Mouse (Mus musculus) hindbrain, embryonic 11.5 days (tissue): ENCODE data around the gene Mecom. TPM values are rescaled to one million over a fixed set of nuclear protein-coding genes. Genes with fewer than 3 reads are reported as not detected.
"Not testable (repeated sequence)": the region's sequence is repeated elsewhere in the genome, so short reads cannot be mapped to it uniquely, and the experiment has no call there.

Experiments used
- ATAC-seq: fragments of 200-750 bp; cut with Nextera tagmentation; 2 replicates; pipeline ENCODE4 v1.8.0; 2017; ENCODE audit warnings: mild to moderate bottlenecking, moderate TSS enrichment, moderate library complexity; ENCODE audit not compliant: low FRiP score
- DNase-seq: peaks from one replicate; pipeline ENCODE4 v3.0.0-alpha.2; 2015; ENCODE audit warnings: low spot score
- H3K27ac ChIP-seq: fragments of 300-500 bp; sonication (generic); 2 replicates; pipeline ENCODE4 v1.5.1; 2014; ENCODE audit warnings: mild to moderate bottlenecking, low read depth, low read length
- H3K27me3 ChIP-seq: fragments of 300-500 bp; sonication (generic); 2 replicates; pipeline ENCODE4 v1.6.1; 2014; ENCODE audit warnings: mild to moderate bottlenecking, low read length, moderate library complexity, mixed read lengths; ENCODE audit not compliant: control insufficient read depth, insufficient read depth
- H3K36me3 ChIP-seq: fragments of 300-500 bp; sonication (generic); 2 replicates; pipeline ENCODE4 v1.6.1; 2014; ENCODE audit warnings: mild to moderate bottlenecking, low read length, moderate library complexity, mixed read lengths; ENCODE audit not compliant: control insufficient read depth, insufficient read depth
- H3K4me1 ChIP-seq: fragments of 300-500 bp; sonication (generic); replicated peaks from 2 replicates; pipeline ENCODE4 v1.6.1; 2014; ENCODE audit warnings: low read length, mixed read lengths; ENCODE audit not compliant: control insufficient read depth, insufficient read depth
- H3K4me2 ChIP-seq: fragments of 300-500 bp; sonication (generic); replicated peaks from 2 replicates; pipeline ENCODE4 v1.6.1; 2014; ENCODE audit warnings: mild to moderate bottlenecking, low read depth, low read length
- H3K4me3 ChIP-seq: fragments of 300-500 bp; sonication (generic); 2 replicates; pipeline ENCODE4 v1.5.1; 2014; ENCODE audit warnings: low read depth, low read length
- H3K9ac ChIP-seq: fragments of 300-500 bp; sonication (generic); 2 replicates; pipeline ENCODE4 v1.6.1; 2014; ENCODE audit warnings: low read depth, low read length
- H3K9me3 ChIP-seq: fragments of 300-500 bp; sonication (generic); 2 replicates; pipeline ENCODE4 v1.6.1; 2016; ENCODE audit warnings: low read length; ENCODE audit not compliant: control insufficient read depth
- WGBS: fragments of 180-500 bp; shearing (Covaris S2); extraction: QIAGEN DNeasy Blood & Tissue Kit; methylation state at CpG from one replicate; pipeline ENCODE4 v1.1.7; 2014; 5-methylcytosine and 5-hydroxymethylcytosine counted together
- polyA plus RNA-seq: library from polyadenylated mRNA; unstranded; fragments of >200 nt; fragmentation: Nextera tagmentation; extraction: Ambion mirVana; gene quantifications from 2 replicates; pipeline ENCODE4 v1.2.1, GENCODE M21; 2014

Gene Mecom
- polyA plus RNA-seq, 1 experiment from 2014 or later: 44.3 TPM

DNA sequence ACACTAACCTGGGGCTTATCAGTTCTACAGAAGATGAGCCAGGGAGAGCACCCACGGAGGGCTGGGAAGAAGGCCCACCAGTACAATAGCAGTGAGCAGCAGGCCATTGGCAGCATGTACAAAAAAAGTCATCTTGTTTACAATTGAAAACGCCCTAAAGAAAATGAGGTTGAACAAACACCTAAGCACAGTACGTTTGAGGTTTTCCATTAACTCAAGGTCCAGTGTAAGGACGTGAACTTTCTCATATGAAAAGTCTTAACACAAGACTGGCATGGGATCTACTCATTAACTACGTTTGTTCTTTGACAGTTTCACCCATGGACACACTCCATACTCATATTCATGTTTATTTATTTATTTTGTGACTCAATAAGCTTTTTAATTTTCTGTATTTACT lies 118.9 kb downstream of the Mecom start:
- DNase-seq (no peak), ATAC-seq (no peak)
- no peak overlapping the region for H3K4me2 ChIP-seq
- H3K36me3 ChIP-seq: no peaks in the 10 kb centered on the region
- H3K27me3 ChIP-seq: no peaks in the 10 kb centered on the region
- H3K9ac ChIP-seq: no peak overlapping the region
- 77% methylated on average over 5 of the region's 5 CpGs for WGBS
- no peaks in the 10 kb centered on the region for H3K4me1 ChIP-seq
- H3K27ac ChIP-seq: no peak overlapping the region
- H3K4me3 ChIP-seq: no peak overlapping the region
- H3K9me3 ChIP-seq: no peaks in the 10 kb centered on the region

DNA sequence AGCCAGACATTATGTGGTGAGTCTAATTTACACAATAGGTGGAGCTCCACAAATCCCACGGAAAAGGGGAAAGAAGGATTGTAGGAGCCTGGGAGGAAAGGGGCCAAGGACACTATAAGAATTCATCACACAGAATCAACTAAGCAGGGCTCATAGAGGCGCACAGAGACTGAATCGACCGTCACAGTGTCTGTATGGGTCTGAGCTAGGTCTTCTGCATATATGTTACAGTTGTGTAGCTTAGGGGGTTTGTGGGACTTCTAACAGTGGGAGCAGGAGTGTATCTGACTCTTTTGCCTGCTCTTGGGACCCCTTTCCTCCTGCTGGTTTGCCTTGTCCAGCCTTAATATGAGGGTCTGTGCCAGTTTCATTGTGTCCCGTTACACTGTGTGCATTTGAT lies 123.8 kb downstream of the Mecom start:
- Histone ChIP-seq H3K4me1 (no peaks in the 10 kb centered on the region), H3K9ac (no peak overlapping the region), H3K4me2 (no peak overlapping the region), H3K27me3 (no peaks in the 10 kb centered on the region), H3K9me3 (no peaks in the 10 kb centered on the region), H3K4me3 (no peak overlapping the region), H3K27ac (no peak overlapping the region), H3K36me3 (no peaks in the 10 kb centered on the region)
- 92% methylated on average over 5 of the region's 5 CpGs for WGBS
- no peak for ATAC-seq
- no peak for DNase-seq

DNA sequence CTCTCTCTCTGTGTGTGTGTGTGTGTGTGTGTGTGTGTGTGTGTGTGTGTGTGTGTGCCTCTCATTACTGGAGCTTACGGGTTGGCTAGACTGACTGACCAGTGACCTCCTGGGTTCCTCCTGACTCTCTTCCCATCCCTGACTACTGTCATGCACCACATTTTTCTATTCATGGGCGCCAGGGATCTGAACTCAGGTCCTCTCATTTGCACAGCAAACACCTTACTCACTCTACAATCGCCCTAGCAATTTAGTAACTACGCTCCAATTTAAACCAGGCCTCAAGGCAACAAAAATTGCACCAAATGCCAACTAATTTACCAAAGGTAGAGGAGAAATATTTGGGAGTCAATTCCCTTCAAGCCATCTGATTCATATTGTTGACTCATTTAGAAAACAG lies 125.9 kb downstream of the Mecom start:
- not testable (repeated sequence) for DNase-seq, H3K4me3 ChIP-seq, H3K4me2 ChIP-seq, ATAC-seq, H3K4me1 ChIP-seq, H3K27me3 ChIP-seq, H3K36me3 ChIP-seq, H3K9ac ChIP-seq, H3K9me3 ChIP-seq, H3K27ac ChIP-seq
- WGBS: 91% methylated on average over 4 of the region's 4 CpGs

DNA sequence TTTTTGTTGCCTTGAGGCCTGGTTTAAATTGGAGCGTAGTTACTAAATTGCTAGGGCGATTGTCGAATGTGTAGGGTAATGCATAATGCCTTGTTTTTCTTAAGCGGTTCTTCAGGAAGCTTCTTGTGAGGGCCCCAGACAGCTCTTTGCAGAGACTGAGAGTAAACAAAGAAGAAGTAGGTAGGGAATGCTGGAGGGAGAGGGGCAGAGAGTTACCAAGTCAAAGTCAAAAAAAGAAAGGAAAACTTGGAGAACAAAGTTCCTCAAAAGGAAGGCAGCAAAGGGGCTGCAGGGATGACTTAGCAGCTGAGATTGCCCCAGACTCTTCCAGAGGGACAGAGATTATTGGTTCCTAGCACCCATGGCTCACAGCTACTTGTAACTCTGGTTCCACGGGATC lies 126.9 kb downstream of the Mecom start:
- H3K36me3 ChIP-seq: no peaks in the 10 kb centered on the region
- no peaks in the 10 kb centered on the region for H3K4me1 ChIP-seq
- no peak overlapping the region for H3K4me3 ChIP-seq
- H3K9me3 ChIP-seq: no peaks in the 10 kb centered on the region
- H3K27me3 ChIP-seq: no peaks in the 10 kb centered on the region
- ATAC-seq: no peak
- H3K27ac ChIP-seq: no peak overlapping the region
- no peak overlapping the region for H3K4me2 ChIP-seq
- DNase-seq: no peak
- no peak overlapping the region for H3K9ac ChIP-seq
- WGBS: 71% methylated on average over 5 of the region's 5 CpGs

DNA sequence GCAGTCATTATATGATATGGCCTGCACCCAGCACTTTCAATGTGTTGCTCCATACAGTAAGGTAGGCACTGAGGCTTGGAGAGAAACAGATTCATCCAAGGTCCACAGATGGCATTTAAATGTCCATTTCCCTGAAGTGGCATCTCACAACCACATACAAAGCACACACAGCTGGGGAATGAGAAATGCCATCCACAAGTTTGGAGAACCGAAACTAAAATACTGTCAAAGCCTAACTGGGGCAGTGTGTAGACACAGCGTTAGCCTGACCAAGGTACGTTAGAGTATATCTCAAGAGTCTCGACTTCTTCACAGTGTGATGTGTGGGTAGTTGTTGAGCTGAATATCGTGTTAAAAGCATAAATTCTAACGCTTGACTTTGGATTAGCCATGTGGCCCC lies 133.6 kb downstream of the Mecom start:
- no peak for ATAC-seq
- no peak for DNase-seq
- H3K4me2 ChIP-seq: no peak overlapping the region
- H3K9me3 ChIP-seq: no peaks in the 10 kb centered on the region
- no peak overlapping the region for H3K9ac ChIP-seq
- H3K27ac ChIP-seq: no peak overlapping the region
- H3K4me3 ChIP-seq: no peak overlapping the region
- no peaks in the 10 kb centered on the region for H3K27me3 ChIP-seq
- no peaks in the 10 kb centered on the region for H3K4me1 ChIP-seq
- H3K36me3 ChIP-seq: no peaks in the 10 kb centered on the region
- WGBS: 91% methylated on average over 6 of the region's 6 CpGs

DNA sequence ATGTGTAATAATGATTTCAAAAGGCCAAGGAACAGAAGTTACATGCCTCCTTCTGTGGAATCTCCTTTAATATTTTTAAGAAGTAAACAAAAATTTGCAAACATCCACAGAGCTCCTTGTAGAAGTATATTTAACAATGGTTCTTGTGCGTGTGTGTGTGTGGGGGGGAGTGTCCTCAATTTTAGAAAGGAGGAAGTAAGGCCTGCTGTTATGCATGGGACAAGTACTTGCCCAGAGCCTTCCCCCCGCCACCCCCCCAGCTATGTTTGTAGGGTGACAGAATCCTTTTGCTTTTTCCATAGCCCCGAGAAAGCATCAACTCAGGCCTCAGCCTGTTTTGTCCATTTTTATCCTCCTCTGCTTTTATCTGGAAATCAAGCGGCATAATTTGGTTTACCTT lies 137.0 kb downstream of the Mecom start:
- H3K27ac ChIP-seq: no peak overlapping the region
- H3K4me2 ChIP-seq: no peak overlapping the region
- no peaks in the 10 kb centered on the region for H3K36me3 ChIP-seq
- no peaks in the 10 kb centered on the region for H3K4me1 ChIP-seq
- no peaks in the 10 kb centered on the region for H3K9me3 ChIP-seq
- no peaks in the 10 kb centered on the region for H3K27me3 ChIP-seq
- no peak overlapping the region for H3K9ac ChIP-seq
- WGBS: 52% methylated on average over 4 of the region's 4 CpGs
- ATAC-seq (no peak), DNase-seq (no peak)
- H3K4me3 ChIP-seq: no peak overlapping the region

DNA sequence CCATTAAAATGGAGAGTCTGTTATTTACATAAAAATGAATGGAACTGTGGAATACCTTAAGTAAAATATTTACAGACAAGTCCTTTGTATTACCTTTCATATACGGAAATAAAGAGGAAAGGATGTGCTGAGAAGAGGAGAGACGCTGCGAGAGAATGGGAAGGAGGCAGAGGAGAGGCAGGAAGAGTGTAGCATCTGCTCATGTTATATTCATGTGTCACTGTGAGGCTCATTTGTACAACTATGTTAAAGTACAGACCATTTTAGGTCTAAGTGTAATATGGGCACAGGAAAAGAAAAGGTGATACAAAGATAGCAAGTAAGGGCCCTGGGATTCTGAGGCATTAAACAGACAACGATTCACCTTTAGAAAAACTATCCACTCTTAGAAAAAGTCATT lies 143.0 kb downstream of the Mecom start:
- Histone ChIP-seq H3K27ac (no peak overlapping the region), H3K9me3 (no peaks in the 10 kb centered on the region), H3K36me3 (no peaks in the 10 kb centered on the region), H3K27me3 (no peaks in the 10 kb centered on the region), H3K4me1 (no peaks in the 10 kb centered on the region), H3K9ac (no peak overlapping the region), H3K4me2 (no peak overlapping the region), H3K4me3 (no peak overlapping the region)
- WGBS: 90% methylated on average over 4 of the region's 4 CpGs
- DNase-seq: no peak
- ATAC-seq: no peak

DNA sequence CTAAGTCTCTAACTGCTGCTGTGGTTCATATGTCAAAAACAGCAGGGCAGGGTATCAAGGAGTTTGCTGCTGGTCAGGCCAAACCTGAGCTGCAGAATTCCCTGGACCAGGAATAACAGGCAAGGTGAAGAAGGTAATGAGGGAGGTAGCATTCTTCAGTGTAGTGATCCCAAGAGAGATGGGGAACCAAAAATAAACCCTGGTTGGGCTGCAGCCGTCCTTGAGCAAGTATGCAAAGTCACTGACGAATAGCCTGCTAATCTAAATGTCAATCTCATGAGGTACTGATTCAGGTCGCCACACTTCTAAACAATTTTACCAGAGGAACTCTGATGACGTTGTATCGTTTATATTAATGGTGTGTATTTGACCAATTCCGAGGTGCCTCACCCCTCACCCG lies 148.9 kb downstream of the Mecom start:
- Histone ChIP-seq H3K4me2 (no peak overlapping the region), H3K4me3 (no peak overlapping the region), H3K27ac (no peak overlapping the region), H3K9me3 (no peaks in the 10 kb centered on the region), H3K27me3 (no peaks in the 10 kb centered on the region), H3K36me3 (no peaks in the 10 kb centered on the region), H3K4me1 (no peaks in the 10 kb centered on the region), H3K9ac (no peak overlapping the region)
- WGBS: 80% methylated on average over 7 of the region's 7 CpGs
- DNase-seq (no peak), ATAC-seq (no peak)

DNA sequence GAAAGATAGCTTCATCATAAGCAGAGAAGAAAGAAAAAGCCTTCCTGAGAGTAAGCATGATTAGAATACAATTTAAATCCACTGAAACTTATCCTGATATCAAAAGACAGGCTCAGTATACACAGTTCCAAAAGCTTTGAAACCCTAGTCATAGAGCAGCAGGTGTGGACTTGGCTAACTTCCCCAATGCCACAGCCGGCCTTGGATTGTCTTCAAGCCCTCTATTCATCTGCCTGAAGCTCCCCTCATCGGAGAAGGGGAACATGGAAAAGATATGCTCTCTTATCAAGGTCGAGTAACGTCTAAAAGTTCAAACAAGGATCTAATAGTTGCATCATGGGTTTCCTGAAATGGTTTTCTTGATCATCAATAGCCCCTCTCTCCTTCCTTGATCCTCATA lies 152.9 kb downstream of the Mecom start:
- H3K9ac ChIP-seq: no peak overlapping the region
- no peak overlapping the region for H3K4me2 ChIP-seq
- no peak overlapping the region for H3K4me3 ChIP-seq
- DNase-seq (no peak), ATAC-seq (no peak)
- no peak overlapping the region for H3K27ac ChIP-seq
- no peaks in the 10 kb centered on the region for H3K4me1 ChIP-seq
- WGBS: 82% methylated on average over 4 of the region's 4 CpGs
- H3K9me3 ChIP-seq: no peaks in the 10 kb centered on the region
- no peaks in the 10 kb centered on the region for H3K27me3 ChIP-seq
- no peaks in the 10 kb centered on the region for H3K36me3 ChIP-seq
